Mouse (Mus musculus) small intestine, adult 2 months (tissue): ENCODE data around the gene Ccl1. TPM values are rescaled to one million over a fixed set of nuclear protein-coding genes. Genes with fewer than 3 reads are reported as not detected.

Source experiments
- H3K27ac ChIP-seq: fragments of 200-500 bp; 2 replicates; pipeline ENCODE4 v1.5.1; 2012; ENCODE audit warnings: low read depth, low read length, control low read depth, inconsistent platforms; ENCODE audit not compliant: insufficient read depth
- H3K27me3 ChIP-seq: fragments of 200-500 bp; 2 replicates; pipeline ENCODE4 v1.6.1; 2012; ENCODE audit warnings: mild to moderate bottlenecking, moderate library complexity, low read length, inconsistent platforms; ENCODE audit not compliant: control insufficient read depth, insufficient read depth
- H3K36me3 ChIP-seq: fragments of 200-500 bp; 2 replicates; pipeline ENCODE4 v1.6.1; 2012; ENCODE audit warnings: mild to moderate bottlenecking, low read length, control low read depth, inconsistent platforms; ENCODE audit not compliant: control insufficient read depth, insufficient read depth
- H3K4me1 ChIP-seq: fragments of 200-500 bp; 2 replicates; pipeline ENCODE4 v1.6.1; 2012; ENCODE audit warnings: low read length, inconsistent platforms, mixed read lengths; ENCODE audit not compliant: control insufficient read depth, insufficient read depth, insufficient read length
- H3K4me3 ChIP-seq: fragments of 200-500 bp; 2 replicates; pipeline ENCODE4 v1.5.1; 2012; ENCODE audit warnings: low read depth, mild to moderate bottlenecking, control low read depth, inconsistent platforms, low read length, moderate library complexity
- CTCF ChIP-seq: fragments of 200-500 bp; IDR thresholded peaks from 2 replicates; pipeline ENCODE4 v1.5.1; 2012; ENCODE audit warnings: low read depth, mild to moderate bottlenecking, control low read depth, inconsistent platforms, low read length, moderate library complexity, mixed read lengths; ENCODE audit not compliant: insufficient replicate concordance, insufficient read length; ENCODE audit errors: extremely low read depth
- POLR2A ChIP-seq: fragments of 200-500 bp; IDR thresholded peaks from 2 replicates; pipeline ENCODE4 v1.6.1; 2012; ENCODE audit warnings: low read depth, mild to moderate bottlenecking, control low read depth, inconsistent platforms, low read length, moderate library complexity
- WGBS: fragments of 180-500 bp; shearing (Covaris S2); methylation state at CpG from one replicate; pipeline ENCODE4 v1.1.7; 2018; 5-methylcytosine and 5-hydroxymethylcytosine counted together
- polyA plus RNA-seq: library from polyadenylated mRNA; depleted of rRNA; stranded (reverse); fragments of >200 nt; gene quantifications from 2 replicates; pipeline ENCODE4 v1.2.3, GENCODE M21; 2012; rRNA removed

The Ccl1 gene
- polyA plus RNA-seq, 1 experiment: 0.52 TPM

- 30% methylated on average over 1 of the region's 1 CpGs for WGBS
- Histone ChIP-seq H3K36me3 (no peaks in the 10 kb centered on the region), H3K4me3 (no peak overlapping the region), H3K4me1 (no peaks in the 10 kb centered on the region), H3K27me3 (no peaks in the 10 kb centered on the region), H3K27ac (no peak overlapping the region)
- TF ChIP-seq POLR2A (no peak), CTCF (no peak)
Measured at GRCm38 (mm10) chr11:82132977-82133376, 172.5 kb downstream of the Ccl1 start.

Other genes with a start within 250 kb of the Ccl1 start
- 12.6 and 14.8 TPM in 2 replicates for gene Ccl11, start 247.9 kb downstream of the Ccl1 start, polyA plus RNA-seq
- gene Ccl12, start 203.8 kb downstream of the Ccl1 start, polyA plus RNA-seq: 0.39 and 0.89 TPM in 2 replicates
- gene Ccl8, start 190.5 kb downstream of the Ccl1 start, polyA plus RNA-seq: 1.1 and 6.2 TPM in 2 replicates
- 2.5 and 3.7 TPM in 2 replicates for gene Tmem132e, start 83.2 kb upstream of the Ccl1 start, polyA plus RNA-seq